Mouse (Mus musculus): ENCODE data around the gene Ugt1a7c. TPM values are rescaled to one million over a fixed set of nuclear protein-coding genes. Genes with fewer than 3 reads are reported as not detected.

Gene Ugt1a7c
- polyA plus RNA-seq, 1 experiment from 2014 or later = 0.86 TPM

DNA sequence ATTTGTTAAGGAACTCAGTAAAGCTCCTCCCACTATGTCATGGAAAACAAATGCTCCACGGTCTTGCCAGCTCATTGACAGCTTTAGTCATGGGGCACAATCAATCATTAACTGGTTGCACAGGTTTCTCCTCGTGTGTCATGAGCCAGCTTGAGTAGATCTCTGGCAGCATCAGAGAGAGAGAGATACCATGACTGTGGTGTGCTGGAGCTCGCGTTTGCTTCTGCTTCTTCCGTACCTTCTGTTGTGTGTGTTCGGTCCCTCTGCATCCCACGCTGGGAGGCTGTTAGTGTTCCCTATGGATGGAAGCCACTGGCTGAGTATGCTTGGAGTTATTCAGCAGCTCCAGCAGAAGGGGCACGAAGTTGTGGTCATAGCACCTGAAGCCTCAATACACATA lies 117.0 kb downstream of the Ugt1a7c start, which contains the start of gene Ugt1a1:
Ugt1a1 (plus strand) TSS at position 148 of the 400 bp plus-strand sequence.
- Histone ChIP-seq H3K4me3 (replicated peaks) (no peak within 1 kb of the TSS), H3K27ac (no peak within 1 kb of the TSS), H3K4me1 (replicated peaks) (no peaks in the 10 kb centered on the region), H3K4me2 (replicated peaks) (no peak within 1 kb of the TSS), H3K9me3 (peaks cover 52% of the 10 kb centered on the region), H3K27me3 (no peaks in the 10 kb centered on the region), H3K36me3 (no peaks in the 10 kb centered on the region), H3K9ac (replicated peaks) (no peak within 1 kb of the TSS)
- WGBS = 70% methylated on average over 8 of the region's 8 CpGs
- ATAC-seq = 0 out of 2 replicates have a peak, but pooled peaks have one; percentile 6

DNA sequence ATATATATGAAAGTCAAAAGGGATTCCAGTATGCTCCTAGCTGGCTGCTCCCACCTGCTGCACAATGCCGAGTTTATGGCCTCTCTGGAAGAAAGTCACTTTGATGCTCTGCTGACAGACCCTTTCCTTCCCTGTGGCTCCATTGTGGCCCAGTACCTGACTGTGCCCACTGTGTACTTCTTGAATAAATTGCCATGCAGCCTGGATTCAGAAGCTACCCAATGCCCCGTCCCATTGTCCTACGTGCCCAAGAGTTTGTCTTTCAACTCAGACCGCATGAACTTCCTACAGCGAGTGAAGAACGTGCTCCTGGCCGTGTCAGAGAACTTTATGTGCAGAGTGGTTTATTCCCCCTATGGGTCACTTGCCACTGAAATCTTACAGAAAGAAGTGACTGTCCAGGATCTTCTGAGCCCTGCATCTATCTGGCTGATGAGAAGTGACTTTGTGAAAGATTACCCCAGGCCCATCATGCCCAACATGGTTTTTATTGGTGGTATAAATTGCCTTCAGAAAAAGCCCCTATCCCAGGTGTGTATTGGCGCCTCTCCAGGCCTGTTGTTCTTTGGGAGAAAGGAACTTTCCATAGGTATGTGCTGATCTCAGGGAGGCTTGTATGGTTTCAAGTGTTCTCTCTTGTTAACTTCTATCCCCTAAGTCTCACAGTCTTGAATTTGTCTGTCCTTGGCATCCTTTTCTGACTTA lies 117.6 kb downstream of the Ugt1a7c start:
- WGBS = 62% methylated on average over 8 of the region's 8 CpGs
- no peak for ATAC-seq

DNA sequence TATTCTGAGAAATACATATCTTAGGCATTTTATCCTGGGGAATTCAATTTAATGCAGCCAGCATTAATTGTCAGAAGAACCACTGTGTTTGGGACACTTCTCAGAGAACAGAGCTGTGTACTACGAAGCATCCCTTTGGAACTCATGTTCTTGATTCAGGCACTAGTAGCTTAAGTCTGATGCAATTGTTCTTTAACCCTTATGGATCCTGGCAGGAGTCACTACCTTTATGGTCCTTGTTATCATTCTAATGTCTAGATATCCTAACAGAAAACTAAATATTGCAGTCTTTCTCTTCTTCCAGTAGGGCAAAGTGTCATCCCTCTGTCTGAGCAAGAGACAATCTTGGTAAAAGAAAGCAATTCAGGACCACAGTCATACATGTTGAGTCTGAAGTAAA lies 118.2 kb downstream of the Ugt1a7c start:
- Histone ChIP-seq H3K4me1 (replicated peaks) (no peaks in the 10 kb centered on the region), H3K27ac (no peak overlapping the region), H3K9me3 (peaks cover 61% of the 10 kb centered on the region), H3K4me2 (replicated peaks) (no peak overlapping the region), H3K36me3 (no peaks in the 10 kb centered on the region), H3K27me3 (no peaks in the 10 kb centered on the region), H3K9ac (replicated peaks) (no peak overlapping the region), H3K4me3 (replicated peaks) (no peak overlapping the region)
- 74% methylated on average over 1 of the region's 1 CpGs for WGBS
- ATAC-seq = no peak

More for the DNA sequence above, 117.6 kb downstream of the Ugt1a7c start:
- Histone ChIP-seq H3K27ac (no peak overlapping the region), H3K4me2 (replicated peaks) (no peak overlapping the region), H3K36me3 (no peaks in the 10 kb centered on the region), H3K9me3 (peaks cover 59% of the 10 kb centered on the region), H3K27me3 (no peaks in the 10 kb centered on the region), H3K4me1 (replicated peaks) (no peaks in the 10 kb centered on the region), H3K9ac (replicated peaks) (no peak overlapping the region), H3K4me3 (replicated peaks) (no peak overlapping the region)

DNA sequence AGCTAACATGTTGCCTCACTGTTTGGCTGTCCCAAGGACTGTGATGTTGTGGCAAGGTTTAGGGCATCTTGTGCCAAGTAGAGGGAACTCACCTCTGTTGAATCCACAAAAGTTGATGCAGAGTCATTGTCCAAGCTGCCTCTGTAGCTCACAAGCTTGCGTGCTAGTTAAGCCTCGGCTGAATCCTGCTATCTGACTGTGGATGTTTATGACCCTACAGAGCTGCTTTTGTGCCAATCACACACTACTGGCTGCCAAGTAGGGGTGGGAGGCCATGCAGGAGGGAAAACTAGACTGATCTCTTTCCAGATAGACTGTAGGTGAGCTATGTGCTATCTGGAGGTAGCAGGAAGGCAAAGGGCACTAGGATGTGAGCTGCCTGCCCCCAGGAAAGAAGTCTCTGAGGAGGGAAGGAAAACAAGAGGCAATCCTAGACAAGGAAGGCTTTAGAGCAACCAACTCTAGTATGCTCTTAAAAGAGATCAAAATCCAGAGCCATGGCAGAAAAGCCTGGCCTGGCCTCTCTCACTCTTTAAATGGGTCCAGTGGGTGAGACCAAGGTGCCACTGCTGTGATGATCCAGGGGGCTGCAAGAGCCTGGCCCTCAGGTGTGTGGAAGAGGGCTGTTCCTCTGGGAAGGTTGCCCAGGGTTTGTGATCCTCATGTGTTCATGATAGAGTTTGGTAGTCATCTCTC lies 119.1 kb downstream of the Ugt1a7c start:
- no peaks in the 10 kb centered on the region for H3K4me1 ChIP-seq (replicated peaks)
- WGBS = 84% methylated on average over 2 of the region's 2 CpGs
- H3K9me3 ChIP-seq = peaks cover 61% of the 10 kb centered on the region
- no peak overlapping the region for H3K4me3 ChIP-seq (replicated peaks)
- no peak overlapping the region for H3K27ac ChIP-seq
- no peaks in the 10 kb centered on the region for H3K27me3 ChIP-seq
- H3K9ac ChIP-seq (replicated peaks) = no peak overlapping the region
- no peaks in the 10 kb centered on the region for H3K36me3 ChIP-seq
- H3K4me2 ChIP-seq (replicated peaks) = no peak overlapping the region
- ATAC-seq = no peak; the same call in 1 of the 2 replicates

DNA sequence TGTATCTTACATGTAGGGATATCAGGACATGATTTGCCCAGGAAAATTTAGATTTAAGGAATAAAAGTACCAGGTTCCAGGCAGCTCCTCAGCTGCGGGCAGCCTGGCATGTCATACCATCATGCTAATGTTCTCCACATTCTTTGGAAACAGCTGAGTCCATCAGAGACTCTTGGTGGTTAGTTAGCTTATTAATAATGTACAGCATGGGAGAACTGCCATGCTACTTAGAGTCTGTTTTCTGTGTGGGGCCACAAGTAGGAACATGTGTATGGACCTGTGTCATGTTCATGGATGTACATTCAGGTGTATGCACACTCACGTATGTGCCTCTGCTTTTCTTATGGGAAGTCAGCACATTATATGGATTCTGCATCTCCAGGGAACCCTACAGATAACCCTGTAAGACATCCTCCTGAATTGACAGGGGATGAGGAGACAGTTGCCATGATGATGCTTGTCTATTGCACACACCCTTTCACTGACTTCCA lies 119.6 kb downstream of the Ugt1a7c start:
- H3K4me2 ChIP-seq (replicated peaks) = no peak overlapping the region
- no peak overlapping the region for H3K4me3 ChIP-seq (replicated peaks)
- H3K36me3 ChIP-seq = no peaks in the 10 kb centered on the region
- H3K4me1 ChIP-seq (replicated peaks) = no peaks in the 10 kb centered on the region
- no peak overlapping the region for H3K27ac ChIP-seq
- H3K27me3 ChIP-seq = no peaks in the 10 kb centered on the region
- no peak overlapping the region for H3K9ac ChIP-seq (replicated peaks)
- ATAC-seq = 0 out of 2 replicates have a peak, but pooled peaks have one; percentile 10
- H3K9me3 ChIP-seq = peaks cover 61% of the 10 kb centered on the region
- whole genome bisulfite sequencing = 81% methylated on average over 2 of the region's 2 CpGs

DNA sequence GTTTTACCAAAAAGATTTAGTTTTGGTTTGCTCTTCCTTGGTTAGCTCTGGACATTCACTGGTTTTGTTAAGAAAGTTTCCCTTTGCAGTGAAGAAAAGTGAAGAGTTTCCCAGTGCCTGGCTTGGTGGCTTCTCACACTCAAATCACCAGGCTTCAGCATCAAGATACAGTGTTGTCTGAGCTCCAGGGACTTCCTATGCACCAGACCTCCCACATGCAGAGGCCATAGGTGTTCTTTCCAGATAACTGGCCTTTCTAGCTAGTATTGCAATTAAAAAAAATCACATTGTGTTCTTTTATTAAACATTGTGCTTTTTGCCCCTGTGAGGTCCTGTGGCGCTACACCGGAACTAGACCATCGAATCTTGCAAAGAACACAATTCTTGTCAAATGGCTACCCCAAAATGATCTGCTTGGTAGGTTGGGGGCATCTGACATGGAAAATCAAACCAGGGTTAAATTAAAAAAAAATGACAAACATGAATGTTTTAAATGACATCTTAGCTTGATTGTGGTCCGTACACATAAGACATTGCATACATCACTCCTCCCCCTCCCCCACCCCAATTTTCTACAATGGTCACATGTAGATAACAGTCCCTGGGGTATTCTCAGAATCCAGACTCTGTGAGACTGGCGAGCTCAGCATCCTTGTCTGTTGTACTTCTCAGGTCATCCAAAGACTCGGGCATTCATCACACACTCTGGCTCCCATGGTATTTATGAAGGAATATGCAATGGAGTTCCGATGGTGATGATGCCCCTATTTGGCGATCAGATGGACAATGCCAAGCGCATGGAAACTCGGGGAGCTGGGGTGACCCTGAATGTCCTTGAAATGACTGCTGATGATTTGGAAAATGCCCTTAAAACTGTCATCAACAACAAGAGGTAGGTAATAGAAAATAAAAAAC lies 120.9 kb downstream of the Ugt1a7c start:
- ATAC-seq = no peak
- Histone ChIP-seq H3K36me3 (no peaks in the 10 kb centered on the region), H3K27ac (no peak overlapping the region), H3K9ac (replicated peaks) (no peak overlapping the region), H3K4me1 (replicated peaks) (no peaks in the 10 kb centered on the region), H3K9me3 (peaks cover 61% of the 10 kb centered on the region), H3K27me3 (no peaks in the 10 kb centered on the region), H3K4me2 (replicated peaks) (no peak overlapping the region), H3K4me3 (replicated peaks) (no peak overlapping the region)
- WGBS = 69% methylated on average over 10 of the region's 10 CpGs

DNA sequence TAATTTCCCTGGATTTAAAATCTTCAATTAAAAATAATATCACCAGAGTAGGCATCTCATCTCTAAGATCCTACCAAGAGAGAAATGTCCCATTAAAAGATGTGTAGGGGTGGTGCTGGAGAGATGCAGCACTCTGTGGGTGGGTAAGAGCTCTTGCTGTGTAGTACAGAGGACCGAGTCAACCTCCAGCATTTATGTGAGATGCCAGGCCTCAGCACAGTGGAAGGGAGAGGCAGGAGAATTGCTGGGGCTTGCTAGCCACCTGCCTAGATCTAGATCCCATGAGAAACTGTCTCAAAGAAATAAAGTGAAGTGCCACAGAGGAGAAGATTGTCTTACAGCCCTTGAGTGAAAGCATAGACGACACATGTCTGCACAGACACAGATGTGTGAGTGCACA lies 121.7 kb downstream of the Ugt1a7c start:
- H3K4me2 ChIP-seq (replicated peaks) = no peak overlapping the region
- H3K36me3 ChIP-seq = no peaks in the 10 kb centered on the region
- H3K4me3 ChIP-seq (replicated peaks) = no peak overlapping the region
- no peak for ATAC-seq
- H3K27ac ChIP-seq = no peak overlapping the region
- peaks cover 58% of the 10 kb centered on the region for H3K9me3 ChIP-seq
- no peaks in the 10 kb centered on the region for H3K27me3 ChIP-seq
- no peak overlapping the region for H3K9ac ChIP-seq (replicated peaks)
- 59% methylated on average over 2 of the region's 2 CpGs for WGBS
- H3K4me1 ChIP-seq (replicated peaks) = no peaks in the 10 kb centered on the region

DNA sequence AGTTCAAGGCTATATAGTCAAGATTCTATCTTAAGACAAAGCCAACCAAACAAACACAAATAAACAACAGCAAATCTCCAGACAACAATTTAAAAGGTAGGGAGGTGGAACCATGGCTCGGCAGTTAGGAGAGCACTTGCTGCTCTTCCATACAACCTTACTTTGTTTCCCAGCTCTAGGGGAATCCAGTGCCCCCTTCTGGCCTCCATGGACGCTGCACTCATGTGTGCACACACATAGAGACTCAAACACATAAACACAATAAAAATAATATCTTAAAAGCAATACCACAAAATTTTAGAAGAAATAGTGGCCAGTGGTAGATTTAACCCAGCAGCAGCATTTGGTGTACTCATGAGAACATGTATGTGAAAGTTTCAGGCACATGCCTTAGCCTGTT lies 122.3 kb downstream of the Ugt1a7c start:
- ATAC-seq = no peak
- no peaks in the 10 kb centered on the region for H3K27me3 ChIP-seq
- H3K36me3 ChIP-seq = no peaks in the 10 kb centered on the region
- no peak overlapping the region for H3K4me2 ChIP-seq (replicated peaks)
- H3K9me3 ChIP-seq = peaks cover 54% of the 10 kb centered on the region
- no peak overlapping the region for H3K9ac ChIP-seq (replicated peaks)
- no peaks in the 10 kb centered on the region for H3K4me1 ChIP-seq (replicated peaks)
- no peak overlapping the region for H3K4me3 ChIP-seq (replicated peaks)
- H3K27ac ChIP-seq = no peak overlapping the region
- WGBS = 69% methylated on average over 2 of the region's 2 CpGs

DNA sequence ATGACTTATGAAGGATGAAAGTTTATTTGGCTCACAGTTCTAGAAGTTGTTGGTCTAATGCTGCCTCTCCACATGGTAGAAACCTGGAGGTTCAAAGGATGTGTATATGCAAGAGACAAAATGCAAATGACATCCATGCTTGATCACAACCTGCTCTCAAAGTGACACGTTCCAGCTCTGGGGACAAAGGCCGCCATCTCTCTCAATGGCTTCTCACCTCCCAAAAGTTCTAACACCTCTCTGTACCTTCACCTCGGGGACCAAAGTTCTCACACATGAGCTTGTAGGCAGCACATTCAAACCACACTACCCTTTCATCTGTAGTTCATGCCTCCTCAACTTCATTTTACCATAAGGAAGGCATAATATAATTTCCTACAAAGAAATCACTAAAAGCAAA lies 122.7 kb downstream of the Ugt1a7c start:
- peaks cover 51% of the 10 kb centered on the region for H3K9me3 ChIP-seq
- H3K4me3 ChIP-seq (replicated peaks) = no peak overlapping the region
- no peaks in the 10 kb centered on the region for H3K4me1 ChIP-seq (replicated peaks)
- WGBS = 39% methylated on average over 3 of the region's 3 CpGs
- no peak overlapping the region for H3K9ac ChIP-seq (replicated peaks)
- no peaks in the 10 kb centered on the region for H3K36me3 ChIP-seq
- no peaks in the 10 kb centered on the region for H3K27me3 ChIP-seq
- H3K4me2 ChIP-seq (replicated peaks) = no peak overlapping the region
- ATAC-seq = no peak
- H3K27ac ChIP-seq = no peak overlapping the region

DNA sequence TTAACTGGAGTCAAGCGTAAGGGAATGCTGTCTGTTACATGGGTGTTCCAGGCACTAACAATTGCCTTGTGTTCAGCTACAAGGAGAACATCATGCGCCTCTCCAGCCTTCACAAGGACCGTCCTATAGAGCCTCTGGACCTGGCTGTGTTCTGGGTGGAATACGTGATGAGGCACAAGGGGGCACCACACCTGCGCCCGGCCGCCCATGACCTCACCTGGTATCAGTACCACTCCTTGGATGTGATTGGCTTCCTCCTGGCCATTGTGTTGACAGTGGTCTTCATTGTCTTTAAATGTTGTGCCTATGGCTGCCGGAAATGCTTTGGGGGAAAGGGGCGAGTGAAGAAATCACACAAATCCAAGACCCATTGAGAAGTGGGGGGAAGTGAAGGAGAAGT lies 123.2 kb downstream of the Ugt1a7c start:
- no peak for ATAC-seq
- WGBS = 74% methylated on average over 9 of the region's 9 CpGs
- H3K4me1 ChIP-seq (replicated peaks) = no peaks in the 10 kb centered on the region
- no peak overlapping the region for H3K9ac ChIP-seq (replicated peaks)
- H3K27me3 ChIP-seq = no peaks in the 10 kb centered on the region
- H3K4me2 ChIP-seq (replicated peaks) = no peak overlapping the region
- H3K9me3 ChIP-seq = peaks cover 47% of the 10 kb centered on the region
- H3K4me3 ChIP-seq (replicated peaks) = no peak overlapping the region
- H3K36me3 ChIP-seq = no peaks in the 10 kb centered on the region
- H3K27ac ChIP-seq = no peak overlapping the region

DNA sequence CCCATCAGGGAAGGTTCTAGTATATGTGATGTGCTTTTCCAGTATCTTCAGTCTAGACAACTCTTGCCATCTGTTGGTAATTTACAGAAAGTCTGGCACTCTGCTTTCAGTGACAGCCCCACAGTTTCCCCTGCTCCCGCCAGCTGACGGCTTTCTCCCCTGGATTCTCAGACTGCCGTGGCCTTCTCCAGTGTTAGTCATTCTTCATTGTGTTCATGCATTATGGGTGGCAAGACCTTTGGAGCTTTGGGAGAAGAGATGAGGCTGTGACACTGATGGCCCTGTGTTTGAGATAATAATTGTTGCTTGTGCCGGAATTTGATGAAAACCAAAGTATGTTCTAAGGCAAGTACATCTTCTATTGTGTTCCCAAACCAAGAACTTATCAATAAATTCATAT lies 123.7 kb downstream of the Ugt1a7c start:
- Histone ChIP-seq H3K9me3 (peaks cover 41% of the 10 kb centered on the region), H3K4me3 (replicated peaks) (no peak overlapping the region), H3K36me3 (no peaks in the 10 kb centered on the region), H3K4me1 (replicated peaks) (no peaks in the 10 kb centered on the region), H3K27ac (no peak overlapping the region), H3K27me3 (no peaks in the 10 kb centered on the region), H3K9ac (replicated peaks) (no peak overlapping the region), H3K4me2 (replicated peaks) (no peak overlapping the region)
- no peak for ATAC-seq
- WGBS = 52% methylated on average over 4 of the region's 4 CpGs

DNA sequence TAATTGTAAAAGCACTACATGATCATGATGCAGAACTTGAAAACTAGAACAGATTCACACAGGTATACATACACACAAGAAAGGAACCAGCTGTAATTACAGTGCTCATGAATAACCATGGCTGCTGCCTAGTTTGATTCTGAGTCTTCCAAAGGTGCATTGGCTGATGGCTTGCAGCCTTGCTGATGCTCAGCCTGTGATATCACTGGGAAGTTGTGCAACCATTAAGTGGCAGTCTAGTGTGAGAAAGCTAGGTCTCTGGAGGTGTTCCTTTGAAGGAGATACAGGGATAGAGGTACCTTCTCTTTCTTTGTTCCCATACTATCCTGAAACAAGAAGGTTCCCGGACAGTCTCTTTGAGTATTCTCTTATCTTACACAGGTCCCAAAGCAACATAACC lies 124.2 kb downstream of the Ugt1a7c start:
- Histone ChIP-seq H3K27ac (no peak overlapping the region), H3K27me3 (no peaks in the 10 kb centered on the region), H3K9me3 (peaks cover 37% of the 10 kb centered on the region), H3K4me2 (replicated peaks) (no peak overlapping the region), H3K4me1 (replicated peaks) (no peaks in the 10 kb centered on the region), H3K9ac (replicated peaks) (no peak overlapping the region), H3K36me3 (no peaks in the 10 kb centered on the region), H3K4me3 (replicated peaks) (no peak overlapping the region)
- no peak for ATAC-seq
- 26% methylated on average over 1 of the region's 1 CpGs for WGBS
